Mouse (Mus musculus): ENCODE measurements around the gene Atad1.

GRCm38 (mm10) chr19:32653630-32654362, 85.8 kb downstream of the Atad1 start:
- TF ChIP-seq POLR2A (IDR thresholded peaks at IDR 0.05; ENCODE audit: insufficient read depth, low read length) (no peak), EP300 (IDR thresholded peaks at IDR 0.05; ENCODE audit: insufficient read depth, low read depth, low read length) (no peak)
